Mouse (Mus musculus): Measurements from ENCODE around the gene 4930548H24Rik.

The 4930548H24Rik gene

GRCm38 (mm10) chr5:31535228-31535627 lies 49.7 kb downstream of the 4930548H24Rik start:
- ATAC-seq (ENCODE audit: insufficient number of reproducible peaks, low FRiP score, low TSS enrichment): no peak

All from cerebellum, adult (tissue).